Mouse (Mus musculus) CD4-positive helper T cell, adult 2 months (primary cell): Measurements from ENCODE around the gene Cables2.

Experiments used
- DNase-seq: peaks from one replicate; pipeline ENCODE4 v3.0.0-alpha.2; 2012; ENCODE audit warnings: low read depth, missing footprints, low spot score

The Cables2 gene

GRCm38 (mm10) chr2:180273394-180274244 lies at the start of gene Cables2:
Gene Cables2, minus strand, starts transcription at chr2:180273496.
- peak; percentile 99 for DNase-seq

GRCm38 (mm10) chr2:180322674-180323355 lies 49.5 kb upstream of the Cables2 start:
- DNase-seq = no peak

GRCm38 (mm10) chr2:180320216-180320615 lies 46.9 kb upstream of the Cables2 start:
- no peak for DNase-seq

- no peak for DNase-seq
Measured at GRCm38 (mm10) chr2:180317591-180317990, 44.3 kb upstream of the Cables2 start.

GRCm38 (mm10) chr2:180314292-180314691 lies 41.0 kb upstream of the Cables2 start:
- DNase-seq = no peak

GRCm38 (mm10) chr2:180311147-180311546 lies 37.9 kb upstream of the Cables2 start:
- DNase-seq = no peak

GRCm38 (mm10) chr2:180307680-180308079 lies 34.4 kb upstream of the Cables2 start:
- DNase-seq = peak; percentile 16

- no peak for DNase-seq
Measured at GRCm38 (mm10) chr2:180306423-180307168, 33.3 kb upstream of the Cables2 start.

- no peak for DNase-seq
Measured at GRCm38 (mm10) chr2:180306009-180306408, 32.7 kb upstream of the Cables2 start.

- DNase-seq = peak; percentile 42
Measured at GRCm38 (mm10) chr2:180305490-180305889, 32.2 kb upstream of the Cables2 start.

GRCm38 (mm10) chr2:180304554-180304953 lies 31.3 kb upstream of the Cables2 start:
- no peak for DNase-seq

- no peak for DNase-seq
Measured at GRCm38 (mm10) chr2:180303468-180303867, 30.2 kb upstream of the Cables2 start.

- no peak for DNase-seq
Measured at GRCm38 (mm10) chr2:180302201-180302600, 28.9 kb upstream of the Cables2 start.

GRCm38 (mm10) chr2:180300771-180301170 lies 27.5 kb upstream of the Cables2 start:
- DNase-seq = no peak

- DNase-seq = no peak
Measured at GRCm38 (mm10) chr2:180300252-180300651, 27.0 kb upstream of the Cables2 start.

GRCm38 (mm10) chr2:180292906-180293305 lies 19.6 kb upstream of the Cables2 start:
- no peak for DNase-seq

- DNase-seq = no peak
Measured at GRCm38 (mm10) chr2:180292026-180292425, 18.7 kb upstream of the Cables2 start.

- DNase-seq = no peak
Measured at GRCm38 (mm10) chr2:180291566-180291965, 18.3 kb upstream of the Cables2 start.

- no peak for DNase-seq
Measured at GRCm38 (mm10) chr2:180290503-180290902, 17.2 kb upstream of the Cables2 start.

- DNase-seq = no peak
Measured at GRCm38 (mm10) chr2:180289440-180290108, 16.3 kb upstream of the Cables2 start, which contains the start of gene Rbbp8nl. Gene Rbbp8nl, minus strand, starts transcription at chr2:180289879.

- no peak for DNase-seq
Measured at GRCm38 (mm10) chr2:180288966-180289365, 15.7 kb upstream of the Cables2 start.
